Mouse (Mus musculus) frontal cortex, postnatal 25 days (tissue): Measurements from ENCODE around the gene Ntsr1.

Source experiments
- DNase-seq, 2 experiments: peaks; one replicate each; pipeline ENCODE4 v3.0.0; 2022; ENCODE audit warnings: low spot score in 2 of 2

The Ntsr1 gene

GRCm38 (mm10) chr2:180499741-180500140, at the start of gene Ntsr1:
TSS of gene Ntsr1 (plus strand) at chr2:180499976.
- DNase-seq: peak in 1 of 2 experiments; percentile 28

- DNase-seq: no peak
These were observed 49.2 kb upstream of the Ntsr1 start for GRCm38 (mm10) chr2:180450529-180450928.

GRCm38 (mm10) chr2:180455723-180456698, 43.8 kb upstream of the Ntsr1 start, which contains the start of gene Slco4a1:
TSS of gene Slco4a1 (plus strand) at chr2:180456245.
- DNase-seq: peak; percentile 28 to 55

- DNase-seq: no peak
These were observed 43.1 kb upstream of the Ntsr1 start for GRCm38 (mm10) chr2:180456705-180457104.

GRCm38 (mm10) chr2:180457680-180458079, 42.1 kb upstream of the Ntsr1 start:
- DNase-seq: no peak

- no peak for DNase-seq
These were observed 40.3 kb upstream of the Ntsr1 start for GRCm38 (mm10) chr2:180459437-180459836.

GRCm38 (mm10) chr2:180460801-180461200, 39.0 kb upstream of the Ntsr1 start:
- DNase-seq: no peak

- no peak for DNase-seq
These were observed 37.2 kb upstream of the Ntsr1 start for GRCm38 (mm10) chr2:180462593-180462992.

GRCm38 (mm10) chr2:180466505-180466904, 33.3 kb upstream of the Ntsr1 start:
- no peak for DNase-seq

GRCm38 (mm10) chr2:180468871-180469270, 30.9 kb upstream of the Ntsr1 start:
- DNase-seq: no peak

GRCm38 (mm10) chr2:180469768-180470167, 30.0 kb upstream of the Ntsr1 start:
- no peak for DNase-seq

- peak in 1 of 2 experiments; percentile 16 for DNase-seq
These were observed 27.3 kb upstream of the Ntsr1 start for GRCm38 (mm10) chr2:180472306-180473079.

- peak; percentile 32 to 47 for DNase-seq
These were observed 26.7 kb upstream of the Ntsr1 start for GRCm38 (mm10) chr2:180473080-180473440.

- DNase-seq: no peak
These were observed 24.9 kb upstream of the Ntsr1 start for GRCm38 (mm10) chr2:180474864-180475263.

- no peak for DNase-seq
These were observed 17.5 kb upstream of the Ntsr1 start for GRCm38 (mm10) chr2:180482274-180482673.

- no peak for DNase-seq
These were observed 14.9 kb upstream of the Ntsr1 start for GRCm38 (mm10) chr2:180484882-180485281.

GRCm38 (mm10) chr2:180485306-180485705, 14.5 kb upstream of the Ntsr1 start:
- DNase-seq: no peak

- DNase-seq: no peak
These were observed 11.5 kb upstream of the Ntsr1 start for GRCm38 (mm10) chr2:180488210-180488751.

GRCm38 (mm10) chr2:180495906-180496305, 3.9 kb upstream of the Ntsr1 start:
- peak in 1 of 2 experiments; percentile 13 for DNase-seq

GRCm38 (mm10) chr2:180500726-180501125, 950 bp downstream of the Ntsr1 start:
- DNase-seq: no peak

- no peak for DNase-seq
These were observed 1.6 kb downstream of the Ntsr1 start for GRCm38 (mm10) chr2:180501217-180501967.
